Mouse (Mus musculus) kidney, postnatal 25 days (tissue): ENCODE results near the gene Methig1.
A peak's percentile ranks its signal among the peaks of the same experiment; 100 is the strongest.
"Not testable (repeated sequence)": the region's sequence is repeated elsewhere in the genome, so short reads cannot be mapped to it uniquely, and the experiment has no call there.

Experiments
- DNase-seq, 2 experiments: peaks; one replicate each; pipeline ENCODE4 v3.0.0; 2021; ENCODE audit warnings: mixed read lengths in 2 of 2

Gene Methig1

GRCm38 (mm10) chr15:100341314-100341980 is 11.5 kb upstream of the Methig1 start:
- peak in 1 of 2 experiments; percentile 43 for DNase-seq

- peak; percentile 40 to 61 for DNase-seq
Measured at GRCm38 (mm10) chr15:100345484-100345883, 7.5 kb upstream of the Methig1 start.

- DNase-seq, result peak; percentile 87 to 92
Measured at GRCm38 (mm10) chr15:100346761-100347160, 6.2 kb upstream of the Methig1 start.

GRCm38 (mm10) chr15:100349496-100349895 is 3.5 kb upstream of the Methig1 start:
- DNase-seq, result peak; percentile 77 to 91

GRCm38 (mm10) chr15:100351501-100352060 is 1.4 kb upstream of the Methig1 start:
- DNase-seq, result peak; percentile 60 to 77

GRCm38 (mm10) chr15:100353399-100353798 is 450 bp downstream of the Methig1 start:
- not testable (repeated sequence) for DNase-seq

GRCm38 (mm10) chr15:100355876-100356275 is 2.9 kb downstream of the Methig1 start:
- no peak for DNase-seq

GRCm38 (mm10) chr15:100364242-100364641 is 11.3 kb downstream of the Methig1 start, which contains the start of gene Higd1c:
Higd1c (plus strand) TSS chr15:100364542.
- no peak for DNase-seq

- not testable (repeated sequence) for DNase-seq
Measured at GRCm38 (mm10) chr15:100365967-100366366, 13.0 kb downstream of the Methig1 start.

GRCm38 (mm10) chr15:100367119-100367518 is 14.2 kb downstream of the Methig1 start:
- no peak for DNase-seq

- peak; percentile 65 to 85 for DNase-seq
Measured at GRCm38 (mm10) chr15:100375066-100375465, 22.1 kb downstream of the Methig1 start.

- peak in 1 of 2 experiments; percentile 30 for DNase-seq
Measured at GRCm38 (mm10) chr15:100377847-100378505, 25.0 kb downstream of the Methig1 start.

- DNase-seq, result peak in 1 of 2 experiments; percentile 14
Measured at GRCm38 (mm10) chr15:100379658-100380057, 26.7 kb downstream of the Methig1 start.

GRCm38 (mm10) chr15:100380104-100380503 is 27.2 kb downstream of the Methig1 start:
- DNase-seq, result peak in 1 of 2 experiments; percentile 18

GRCm38 (mm10) chr15:100385705-100386104 is 32.8 kb downstream of the Methig1 start:
- DNase-seq, result peak; percentile 44 to 56

GRCm38 (mm10) chr15:100387544-100388223 is 34.7 kb downstream of the Methig1 start:
- peak in 1 of 2 experiments; percentile 32 for DNase-seq

GRCm38 (mm10) chr15:100388224-100388835 is 35.4 kb downstream of the Methig1 start:
- peak in 1 of 2 experiments; percentile 40 for DNase-seq

GRCm38 (mm10) chr15:100388886-100389285 is 35.9 kb downstream of the Methig1 start:
- DNase-seq, result peak in 1 of 2 experiments; percentile 57

GRCm38 (mm10) chr15:100391066-100391465 is 38.1 kb downstream of the Methig1 start:
- peak in 1 of 2 experiments; percentile 35 for DNase-seq

GRCm38 (mm10) chr15:100391599-100391998 is 38.6 kb downstream of the Methig1 start:
- DNase-seq, result no peak

- no peak for DNase-seq
Measured at GRCm38 (mm10) chr15:100393016-100393415, 40.1 kb downstream of the Methig1 start.

- DNase-seq, result no peak
Measured at GRCm38 (mm10) chr15:100395561-100395960, 42.6 kb downstream of the Methig1 start.
